Mouse (Mus musculus) c-Kit-positive CD71-positive TER-119-negative erythroid progenitor cells, embryonic 14.5 days (primary cell): ENCODE results near the gene 2810459M11Rik.

Experiments
- DNase-seq: peaks from one replicate; pipeline ENCODE4 v3.0.0-alpha.2; 2013; ENCODE audit warnings: low read depth

Gene 2810459M11Rik

GRCm38 (mm10) chr1:86053198-86053921 lies 7.7 kb downstream of the 2810459M11Rik start:
- DNase-seq, result no peak

- DNase-seq, result no peak
Observed at GRCm38 (mm10) chr1:86054943-86055342, 9.3 kb downstream of the 2810459M11Rik start.

GRCm38 (mm10) chr1:86056284-86056683 lies 10.6 kb downstream of the 2810459M11Rik start:
- DNase-seq, result no peak

- DNase-seq, result peak; percentile 96
Observed at GRCm38 (mm10) chr1:86058856-86059769, 13.4 kb downstream of the 2810459M11Rik start.

GRCm38 (mm10) chr1:86062523-86062922 lies 16.9 kb downstream of the 2810459M11Rik start:
- DNase-seq, result no peak

GRCm38 (mm10) chr1:86064271-86064991 lies 18.8 kb downstream of the 2810459M11Rik start, which contains the start of gene Psmd1:
Gene Psmd1 (plus strand): TSS chr1:86064387.
- DNase-seq, result peak; percentile 93

GRCm38 (mm10) chr1:86076565-86076964 lies 30.9 kb downstream of the 2810459M11Rik start:
- no peak for DNase-seq

DNA sequence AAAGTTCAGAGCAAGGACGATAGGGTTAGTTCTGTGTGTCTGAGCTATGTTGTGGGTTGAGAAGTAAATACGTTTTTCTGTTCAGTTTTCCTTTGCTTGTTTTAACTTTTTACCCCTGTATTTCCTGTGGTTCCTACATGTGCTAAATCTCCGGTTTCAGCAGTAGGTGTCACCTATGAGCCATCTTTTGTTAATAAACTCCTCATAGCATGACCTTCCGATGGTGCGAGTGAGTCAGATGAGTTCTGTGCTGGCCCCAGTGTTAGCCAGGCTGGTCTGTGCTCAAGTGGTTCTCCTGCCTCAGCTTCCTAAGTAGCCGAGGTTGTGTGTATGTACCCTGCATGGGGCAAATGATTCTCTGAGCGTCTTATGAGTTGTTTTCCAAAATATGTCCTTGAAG lies 48.8 kb downstream of the 2810459M11Rik start:
- no peak for DNase-seq

DNA sequence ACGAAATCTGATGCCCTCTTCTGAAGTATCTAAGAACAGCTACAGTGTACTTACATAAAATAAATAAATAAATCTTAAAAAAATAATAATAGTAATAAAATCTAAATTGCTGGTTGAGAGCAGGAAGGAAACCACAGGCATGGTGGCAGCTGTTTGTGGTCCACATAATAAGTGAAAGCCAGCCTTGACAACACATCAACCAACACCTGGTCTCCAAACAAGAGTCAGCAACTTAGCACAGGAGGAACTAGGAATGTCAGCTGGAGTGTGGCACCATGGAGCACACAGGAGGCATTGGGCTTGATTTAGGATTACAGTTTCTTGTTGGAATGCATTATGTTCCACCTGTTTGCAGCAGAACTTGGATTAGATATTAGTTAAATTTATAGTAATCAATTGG lies 59.4 kb downstream of the 2810459M11Rik start:
- no peak for DNase-seq
